Mouse (Mus musculus): Measurements from ENCODE around the gene Gm29609.

- no peak for TF ChIP-seq SRF (IDR thresholded peaks at IDR 0.05; ENCODE audit: control insufficient read depth, insufficient read length, low read depth)
- no peak for TF ChIP-seq POLR2A (IDR thresholded peaks at IDR 0.05; ENCODE audit: insufficient read length, low read depth)
- no peak for TF ChIP-seq MAX (IDR thresholded peaks at IDR 0.05; ENCODE audit: low read depth)
- no peak for TF ChIP-seq TCF12 (IDR thresholded peaks at IDR 0.05; ENCODE audit: insufficient read depth, poor library complexity, severe bottlenecking)
- TF ChIP-seq USF1 (IDR thresholded peaks at IDR 0.05; ENCODE audit: low read depth): no peak
- TF ChIP-seq POLR2AphosphoS2 (IDR thresholded peaks at IDR 0.05; ENCODE audit: insufficient read length, low read depth): no peak
- no peak for TF ChIP-seq MYOD1 (IDR thresholded peaks at IDR 0.05; ENCODE audit: control insufficient read depth in 1 of 3, insufficient read length in 2 of 3, low read depth in 2 of 3)
- TF ChIP-seq CEBPB (IDR thresholded peaks at IDR 0.05; ENCODE audit: insufficient read depth, poor library complexity, severe bottlenecking): no peak
- no peak for TF ChIP-seq REST (IDR thresholded peaks at IDR 0.05; ENCODE audit: insufficient read depth, insufficient read length)
- TF ChIP-seq TCF3 (IDR thresholded peaks at IDR 0.05; ENCODE audit: insufficient read length, low read depth): no peak
- TF ChIP-seq E2F4 (IDR thresholded peaks at IDR 0.05; ENCODE audit: insufficient read depth): no peak
- no peak for TF ChIP-seq MYOG (IDR thresholded peaks at IDR 0.05; ENCODE audit: control insufficient read depth in 1 of 3, insufficient read depth in 1 of 3, insufficient read length in 2 of 3, low read depth in 2 of 3)
Measured at GRCm38 (mm10) chr5:31222696-31223095, 43.0 kb upstream of the Gm29609 start.

Measured in myocyte (in vitro differentiated cells).